Mouse (Mus musculus) liver, embryonic 14.5 days (tissue): ENCODE results near the gene Umad1. TPM values are rescaled to one million over a fixed set of nuclear protein-coding genes. Genes with fewer than 3 reads are reported as not detected.

Source experiments
- ATAC-seq: fragments of 200-750 bp; cut with Nextera tagmentation; 2 replicates; pipeline ENCODE4 v1.8.0; 2017; ENCODE audit warnings: moderate number of reproducible peaks, mild to moderate bottlenecking, moderate library complexity; ENCODE audit not compliant: insufficient read depth
- DNase-seq, 3 experiments: peaks; one replicate each; pipeline ENCODE4 v3.0.0-alpha.2; 2012 to 2013; ENCODE audit warnings: low read depth in 3 of 3, low spot score in 3 of 3
- H3K27ac ChIP-seq: fragments of 300-500 bp; sonication (generic); 2 replicates; pipeline ENCODE4 v1.5.1; 2014; ENCODE audit warnings: moderate library complexity, mild to moderate bottlenecking, control low read depth, inconsistent platforms
- H3K27me3 ChIP-seq: fragments of 300-500 bp; sonication (generic); 2 replicates; pipeline ENCODE4 v1.6.1; 2014; ENCODE audit warnings: mild to moderate bottlenecking, low read length, moderate library complexity; ENCODE audit not compliant: control insufficient read depth, insufficient read depth
- H3K36me3 ChIP-seq: fragments of 300-500 bp; sonication (generic); replicated peaks from 2 replicates; pipeline ENCODE4 v1.6.1; 2014; ENCODE audit warnings: low read depth; ENCODE audit not compliant: control insufficient read depth, insufficient read depth
- H3K4me1 ChIP-seq, 2 experiments: fragments of 200-500 bp in 1 of 2; fragments of 300-500 bp in 1 of 2; sonication (generic) in 1 of 2; replicated peaks; 2 replicates each; pipeline ENCODE4 v1.6.1; 2012 to 2014; ENCODE audit warnings: antibody characterized with exemption in 1 of 2, inconsistent platforms in 1 of 2, low read length in 1 of 2; ENCODE audit not compliant: control insufficient read depth in 2 of 2, insufficient read depth in 2 of 2
- H3K4me2 ChIP-seq: fragments of 300-500 bp; sonication (generic); 2 replicates; pipeline ENCODE4 v1.6.1; 2014; ENCODE audit warnings: low read depth, mild to moderate bottlenecking, control low read depth, moderate library complexity
- H3K4me3 ChIP-seq, 2 experiments: fragments of 200-500 bp in 1 of 2; fragments of 300-500 bp in 1 of 2; sonication (generic) in 1 of 2; 2 replicates each; pipeline ENCODE4 v1.5.1; 2012 to 2014; ENCODE audit warnings: low read depth in 2 of 2, low read length in 2 of 2, mild to moderate bottlenecking in 2 of 2, control low read depth in 1 of 2, inconsistent platforms in 1 of 2, moderate library complexity in 1 of 2; ENCODE audit not compliant: insufficient read depth in 1 of 2
- H3K9ac ChIP-seq: fragments of 300-500 bp; sonication (generic); replicated peaks from 2 replicates; pipeline ENCODE4 v1.6.1; 2014; ENCODE audit warnings: mild to moderate bottlenecking, control low read depth, moderate library complexity
- H3K9me3 ChIP-seq: fragments of 300-500 bp; sonication (generic); 2 replicates; pipeline ENCODE4 v1.6.1; 2016; ENCODE audit warnings: low read length, mixed read lengths; ENCODE audit not compliant: control insufficient read depth
- CTCF ChIP-seq: IDR thresholded peaks from 2 replicates; pipeline ENCODE4 v1.5.1; 2016; ENCODE audit warnings: antibody characterized with exemption, low read depth, control low read depth
- EP300 ChIP-seq: IDR thresholded peaks from 2 replicates; pipeline ENCODE4 v1.6.1; 2016; ENCODE audit warnings: antibody characterized with exemption, low read depth
- WGBS: fragments of 180-500 bp; shearing (Covaris S2); extraction: QIAGEN DNeasy Blood & Tissue Kit; methylation state at CpG from one replicate; pipeline ENCODE4 v1.1.7; 2014; ENCODE audit not compliant: insufficient replicate concordance; 5-methylcytosine and 5-hydroxymethylcytosine counted together
- polyA plus RNA-seq, 2 experiments: library from polyadenylated mRNA; depleted of rRNA in 1 of 2; stranded (reverse) in 1 of 2; unstranded in 1 of 2; fragments of >200 nt; fragmentation: Nextera tagmentation in 1 of 2; extraction: Ambion mirVana in 1 of 2; gene quantifications; 2 replicates each; pipeline versions ENCODE4 v1.2.1 to v1.2.3; 2012 to 2014

Gene Umad1
- polyA plus RNA-seq, 2 experiments = 8.1 to 14.7 TPM

GRCm38 (mm10) chr6:8474820-8475219, 215.7 kb downstream of the Umad1 start:
- peaks cover 0 to 10% of the 10 kb centered on the region in 2 experiments; a peak in 2 of 4 replicates for H3K4me1 ChIP-seq
- H3K36me3 ChIP-seq = no peaks in the 10 kb centered on the region
- 67% methylated on average over 4 of the region's 4 CpGs for WGBS
- no peak for TF ChIP-seq CTCF
- no peak for TF ChIP-seq EP300
- no peaks in the 10 kb centered on the region for H3K27me3 ChIP-seq
- no peak overlapping the region for H3K27ac ChIP-seq
- no peak overlapping the region for H3K4me2 ChIP-seq
- no peaks in the 10 kb centered on the region for H3K9me3 ChIP-seq
- no peak overlapping the region for H3K9ac ChIP-seq
- no peak for ATAC-seq
- no peak for DNase-seq
- no peak overlapping the region for H3K4me3 ChIP-seq

- WGBS = 62% methylated on average over 1 of the region's 1 CpGs
- Histone ChIP-seq H3K27ac (no peak overlapping the region), H3K4me1 (peaks cover 0 to 2% of the 10 kb centered on the region in 2 experiments; a peak in 1 of 4 replicates)
Measured at GRCm38 (mm10) chr6:8479176-8479575, 220.1 kb downstream of the Umad1 start.

GRCm38 (mm10) chr6:8484437-8485275, 225.6 kb downstream of the Umad1 start:
- H3K9me3 ChIP-seq = no peaks in the 10 kb centered on the region
- H3K4me2 ChIP-seq = peak overlapping the region; percentile 42
- H3K36me3 ChIP-seq = no peaks in the 10 kb centered on the region
- ATAC-seq = peak; percentile 71
- 61% methylated on average over 17 of the region's 17 CpGs for WGBS
- DNase-seq = peak; percentile 46 to 59 (median 54)
- peak overlapping the region; percentile 28 for H3K27ac ChIP-seq
- H3K27me3 ChIP-seq = no peaks in the 10 kb centered on the region
- H3K4me1 ChIP-seq = peaks cover 27 to 35% of the 10 kb centered on the region in 2 experiments
- TF ChIP-seq EP300 (peak; percentile 88), CTCF (no peak)
- peak overlapping the region; percentile 11; the same call in 1 of the 2 replicates for H3K9ac ChIP-seq
- H3K4me3 ChIP-seq = no peak overlapping the region

More at GRCm38 (mm10) chr6:8479176-8479575, 220.1 kb downstream of the Umad1 start:
- Histone ChIP-seq H3K36me3 (no peaks in the 10 kb centered on the region), H3K4me3 (no peak overlapping the region), H3K9ac (no peak overlapping the region), H3K9me3 (no peaks in the 10 kb centered on the region), H3K27me3 (no peaks in the 10 kb centered on the region), H3K4me2 (no peak overlapping the region)
- ATAC-seq = no peak
- no peak for TF ChIP-seq EP300
- TF ChIP-seq CTCF = no peak
- no peak for DNase-seq

GRCm38 (mm10) chr6:8485414-8486175, 226.5 kb downstream of the Umad1 start:
- DNase-seq (no peak), ATAC-seq (peak; percentile 12; the same call in 1 of the 2 replicates)
- 66% methylated on average over 16 of the region's 16 CpGs for WGBS
- Histone ChIP-seq H3K9ac (no peak overlapping the region), H3K27ac (peak overlapping the region; percentile 28; the same call in 1 of the 2 replicates), H3K9me3 (no peaks in the 10 kb centered on the region), H3K4me3 (no peak overlapping the region), H3K36me3 (no peaks in the 10 kb centered on the region), H3K4me2 (peak overlapping the region; percentile 42), H3K4me1 (peaks cover 27 to 35% of the 10 kb centered on the region in 2 experiments), H3K27me3 (no peaks in the 10 kb centered on the region)
- TF ChIP-seq EP300 (no peak), CTCF (no peak)
